Mouse (Mus musculus): ENCODE measurements around the gene Atp2c2.

- no peak for TF ChIP-seq EP300 (optimal IDR thresholded peaks at IDR 0.05)
- TF ChIP-seq CTCF (IDR thresholded peaks at IDR 0.05; ENCODE audit: low read depth) = peak; percentile 80
Observed at GRCm38 (mm10) chr8:119698960-119699359, 849 bp upstream of the Atp2c2 start.
